Mouse (Mus musculus) erythroblast, adult 5-6 weeks (primary cell): ENCODE data around the gene Ak1. TPM values are rescaled to one million over a fixed set of nuclear protein-coding genes. Genes with fewer than 3 reads are reported as not detected.

Experiments used
- ATAC-seq: replicated peaks from 2 replicates; pipeline ENCODE4 v1.8.0; 2016; ENCODE audit warnings: moderate number of reproducible peaks, mild to moderate bottlenecking, moderate TSS enrichment, inconsistent platforms; ENCODE audit not compliant: poor library complexity, low FRiP score, severe bottlenecking
- total RNA-seq, 2 experiments: library from RNA; stranded (forward) in 1 of 2; stranded (reverse) in 1 of 2; fragments of 150-400 nt in 1 of 2; fragments of 200-764, 138-1000 nt in 1 of 2; gene quantifications; 2 replicates each; pipeline versions ENCODE4 v1.2.3 to v1.2.4; 2015 to 2017; ENCODE audit warnings: low replicate concordance in 2 of 2

Ak1 gene
- total RNA-seq, 2 experiments from 2014 or later, result not detected

GRCm38 (mm10) chr2:32625212-32625872 is 3.8 kb downstream of the Ak1 start:
- ATAC-seq, result no peak

GRCm38 (mm10) chr2:32625873-32626694 is 4.5 kb downstream of the Ak1 start:
- ATAC-seq, result no peak

- ATAC-seq, result no peak
Observed at GRCm38 (mm10) chr2:32627266-32628043, 5.9 kb downstream of the Ak1 start.

- no peak for ATAC-seq
Observed at GRCm38 (mm10) chr2:32628044-32628550, 6.5 kb downstream of the Ak1 start.

GRCm38 (mm10) chr2:32628729-32629128 is 7.2 kb downstream of the Ak1 start:
- ATAC-seq, result no peak

- ATAC-seq, result no peak
Observed at GRCm38 (mm10) chr2:32629276-32629976, 7.9 kb downstream of the Ak1 start.

- ATAC-seq, result no peak
Observed at GRCm38 (mm10) chr2:32630036-32630435, 8.5 kb downstream of the Ak1 start.

- ATAC-seq, result no peak
Observed at GRCm38 (mm10) chr2:32631046-32631445, 9.5 kb downstream of the Ak1 start.

GRCm38 (mm10) chr2:32631737-32632394 is 10.3 kb downstream of the Ak1 start:
- peak; percentile 76 for ATAC-seq

- no peak for ATAC-seq
Observed at GRCm38 (mm10) chr2:32633660-32634059, 12.1 kb downstream of the Ak1 start.

GRCm38 (mm10) chr2:32634277-32635105 is 12.9 kb downstream of the Ak1 start:
- ATAC-seq, result no peak

GRCm38 (mm10) chr2:32636617-32637016 is 15.1 kb downstream of the Ak1 start:
- ATAC-seq, result no peak

- ATAC-seq, result no peak
Observed at GRCm38 (mm10) chr2:32637778-32638281, 16.3 kb downstream of the Ak1 start.

- no peak for ATAC-seq
Observed at GRCm38 (mm10) chr2:32639632-32640031, 18.1 kb downstream of the Ak1 start.

GRCm38 (mm10) chr2:32640550-32641051 is 19.0 kb downstream of the Ak1 start:
- ATAC-seq, result no peak

GRCm38 (mm10) chr2:32641810-32642209 is 20.3 kb downstream of the Ak1 start:
- ATAC-seq, result no peak

- no peak for ATAC-seq
Observed at GRCm38 (mm10) chr2:32642813-32643212, 21.3 kb downstream of the Ak1 start.

- no peak for ATAC-seq
Observed at GRCm38 (mm10) chr2:32644083-32644482, 22.5 kb downstream of the Ak1 start.
